Mouse (Mus musculus) lung, adult 18-20 months (tissue): ENCODE data around the gene Enox1.

Experiments used
- DNase-seq, 2 experiments: peaks; one replicate each; pipeline ENCODE4 v3.0.0; 2022; ENCODE audit warnings: mixed read lengths in 2 of 2

Gene Enox1

DNA sequence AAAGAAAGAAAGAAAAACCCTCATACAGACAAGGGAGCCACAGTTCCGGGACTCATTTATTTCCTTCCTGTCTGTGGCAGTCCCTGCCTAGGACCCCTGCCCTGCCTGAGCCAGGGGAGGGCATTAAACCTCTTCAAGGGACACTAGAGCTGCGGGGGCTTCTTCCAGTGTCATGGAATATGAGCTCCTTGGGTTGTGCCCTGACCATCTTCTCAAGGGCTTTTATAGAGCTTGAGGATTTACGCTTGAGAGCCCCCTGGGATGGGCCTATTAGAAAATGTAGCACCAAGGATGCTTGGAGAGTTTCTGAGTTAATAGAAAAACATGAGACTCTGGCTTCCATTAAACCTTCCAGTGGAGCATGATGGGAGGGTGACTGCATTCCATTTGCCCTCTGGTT, 39.7 kb downstream of the Enox1 start:
- DNase-seq: no peak

DNA sequence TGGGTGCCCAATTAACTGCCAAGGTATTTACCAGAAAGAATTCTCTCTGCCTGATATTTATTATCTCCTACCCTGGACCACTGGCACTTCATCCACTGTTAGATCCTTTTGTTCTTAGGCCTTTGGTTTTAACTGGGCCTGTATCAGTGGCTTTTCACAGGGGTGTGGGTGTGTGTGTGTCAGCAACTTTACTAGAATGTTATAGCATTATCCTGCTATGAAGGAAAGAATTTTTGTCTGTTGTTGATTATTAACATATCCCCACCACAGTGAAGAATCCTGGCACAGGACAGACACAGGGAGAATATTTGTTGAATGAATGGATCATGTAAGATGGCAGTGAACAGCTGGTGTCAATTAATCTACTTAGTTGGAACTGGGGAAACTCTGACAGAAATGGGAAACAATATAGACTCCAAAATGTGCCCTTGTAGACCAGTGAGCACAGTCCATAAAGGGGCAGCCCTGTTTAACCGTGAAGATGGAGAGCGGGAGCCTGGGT, 40.9 kb downstream of the Enox1 start:
- no peak for DNase-seq

DNA sequence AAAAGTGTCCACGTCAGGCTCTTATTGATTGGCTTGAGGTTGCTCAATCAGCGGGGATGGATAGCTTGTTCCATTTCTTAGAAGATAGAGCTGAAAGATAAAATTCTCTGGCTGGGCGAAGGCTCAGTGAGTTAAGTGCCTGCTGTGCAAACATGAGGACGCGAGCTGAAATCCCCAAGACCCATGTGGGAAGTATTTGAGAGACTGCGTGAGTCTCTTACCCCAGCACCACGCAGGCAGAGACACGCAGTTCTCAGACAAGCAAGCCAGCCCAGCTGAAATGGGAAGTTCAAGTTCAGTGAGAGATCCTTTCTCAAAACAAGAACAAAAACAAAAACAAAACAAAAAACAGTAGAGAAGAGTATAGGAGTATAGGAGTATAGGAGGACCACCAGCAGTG, 54.3 kb downstream of the Enox1 start:
- DNase-seq: no peak

DNA sequence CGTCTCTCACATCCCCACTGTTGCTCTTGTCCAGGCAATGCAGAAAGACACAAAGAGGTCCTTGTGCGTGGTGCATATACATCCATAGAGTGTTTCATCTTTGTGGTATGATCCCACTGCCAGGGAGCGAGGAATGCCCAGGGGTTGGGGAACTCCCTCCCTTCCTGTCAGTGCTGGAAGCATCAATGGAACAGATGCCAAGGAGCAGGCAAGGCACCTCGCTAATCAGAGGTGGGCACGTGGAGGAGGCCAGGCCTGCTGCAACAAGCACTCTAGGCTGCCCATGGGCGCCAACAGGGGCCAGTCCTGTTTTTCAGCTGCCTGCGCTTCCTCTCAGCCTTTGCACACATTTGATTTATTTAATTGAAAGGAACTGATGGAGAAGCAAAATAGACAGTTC, 56.6 kb downstream of the Enox1 start:
- DNase-seq: no peak

DNA sequence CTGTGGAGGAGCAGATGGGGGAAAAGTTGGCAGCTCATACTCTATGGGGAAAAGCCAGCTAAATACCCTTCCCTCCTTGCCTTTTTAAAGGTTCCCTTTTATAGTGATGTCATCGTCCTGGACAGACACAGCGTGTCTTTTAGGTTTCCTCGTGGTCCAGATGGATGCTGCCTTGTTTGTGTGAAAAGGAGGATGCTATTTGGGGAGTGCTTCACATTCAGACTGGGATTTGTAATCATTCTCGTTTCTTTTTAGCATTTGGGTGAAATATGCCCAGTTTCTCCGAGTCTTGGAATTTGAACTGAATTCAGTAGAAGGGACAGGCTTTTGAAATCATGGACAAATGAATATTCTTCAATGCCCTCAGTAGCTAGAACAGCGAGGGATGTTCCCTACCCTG, 58.3 kb downstream of the Enox1 start:
- no peak for DNase-seq

DNA sequence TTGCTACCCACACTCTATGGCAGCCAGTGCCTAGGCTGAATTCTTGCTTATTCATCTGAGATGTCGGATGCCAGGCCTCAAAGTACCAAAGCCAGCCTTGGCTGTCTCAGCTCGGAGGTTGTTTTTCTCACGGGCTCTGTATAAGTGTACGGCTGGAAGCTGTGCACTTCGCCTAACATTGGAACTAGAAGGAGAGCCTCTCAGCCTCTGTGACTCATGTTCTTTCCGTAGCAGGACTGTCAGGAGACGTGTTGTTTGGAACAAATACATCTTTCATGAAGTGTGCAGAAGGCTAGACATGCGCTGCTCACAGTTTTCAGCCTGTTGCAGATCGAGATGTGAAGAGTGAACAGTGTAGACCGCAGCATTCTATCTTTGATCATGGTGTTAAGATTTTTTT, 68.8 kb downstream of the Enox1 start:
- DNase-seq: no peak

DNA sequence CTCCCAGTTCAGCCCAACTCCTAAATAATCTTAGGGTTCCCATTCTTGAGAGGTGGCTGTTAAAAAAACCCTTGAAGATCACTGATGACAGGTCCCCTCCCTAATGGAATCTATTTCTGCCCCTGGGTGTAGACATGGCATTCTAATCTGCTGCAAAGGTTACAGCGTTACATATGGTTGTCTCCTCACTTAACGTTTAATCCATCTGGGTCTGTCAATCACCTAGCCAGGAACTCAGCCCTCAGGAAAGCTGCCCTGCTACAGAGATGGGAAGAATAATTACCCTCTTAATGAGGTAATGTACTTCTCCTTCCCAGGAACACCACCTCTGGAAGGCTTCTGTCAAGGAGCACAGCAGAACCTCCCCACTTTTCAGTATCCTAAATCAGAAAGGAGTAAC, 82.2 kb downstream of the Enox1 start:
- DNase-seq: no peak

DNA sequence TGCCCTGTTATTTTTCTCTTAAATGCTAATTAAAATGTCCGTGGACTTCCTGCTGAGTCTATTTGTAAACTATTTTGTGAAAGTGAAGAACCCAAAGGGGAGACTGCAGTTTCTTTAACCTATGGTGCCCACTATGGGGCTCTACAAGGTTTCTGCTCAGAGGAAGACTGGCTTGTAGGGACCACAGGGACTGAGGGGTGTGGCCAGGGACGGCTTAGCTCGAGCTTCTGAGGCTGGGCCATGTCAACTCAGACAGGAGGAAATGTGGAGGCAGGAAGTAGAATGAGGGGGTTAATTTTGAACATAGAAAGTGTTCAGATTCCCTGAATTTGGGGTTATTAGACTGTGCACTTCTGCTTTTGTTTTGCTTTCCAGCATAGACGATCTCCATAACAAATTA, 82.8 kb downstream of the Enox1 start:
- DNase-seq: no peak

DNA sequence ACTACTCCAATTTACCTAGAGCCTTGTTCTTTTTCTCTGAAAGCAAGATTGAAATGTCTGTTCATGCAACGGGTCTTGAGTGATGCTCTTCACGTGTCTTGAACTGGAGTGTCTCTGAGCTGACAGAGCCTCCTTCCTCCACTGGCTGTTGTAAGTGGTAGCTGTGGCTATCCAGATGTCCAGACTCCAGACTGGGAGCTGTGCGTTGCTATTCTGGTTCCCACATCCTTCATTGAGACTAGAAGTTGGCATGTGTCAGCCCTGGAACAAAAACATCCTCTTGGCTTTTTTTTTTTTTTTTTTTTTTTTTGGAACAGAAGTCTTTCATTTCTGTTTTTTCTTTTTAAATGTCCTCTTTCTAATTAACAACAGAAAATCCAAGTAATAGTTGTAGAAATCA, 90.4 kb downstream of the Enox1 start:
- DNase-seq: no peak

DNA sequence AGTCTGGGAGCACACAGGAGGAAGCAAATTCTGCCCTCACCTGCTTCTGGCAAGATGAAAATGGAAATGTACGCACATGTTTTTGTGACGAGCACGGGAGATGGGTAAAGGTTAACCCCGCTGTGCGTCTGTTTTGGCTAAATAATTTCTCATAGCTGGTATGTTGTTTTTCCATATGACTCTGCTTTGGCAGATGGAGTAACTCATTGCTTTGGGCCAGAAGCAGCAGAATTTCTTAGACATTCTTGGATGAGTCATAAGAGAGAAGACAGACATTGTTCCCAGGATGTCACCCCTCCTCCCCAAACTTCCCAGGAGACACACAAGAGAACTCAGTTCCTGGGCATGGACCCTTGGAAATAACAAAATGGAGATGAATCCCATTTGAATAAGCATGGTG, 91.9 kb downstream of the Enox1 start:
- DNase-seq: no peak

DNA sequence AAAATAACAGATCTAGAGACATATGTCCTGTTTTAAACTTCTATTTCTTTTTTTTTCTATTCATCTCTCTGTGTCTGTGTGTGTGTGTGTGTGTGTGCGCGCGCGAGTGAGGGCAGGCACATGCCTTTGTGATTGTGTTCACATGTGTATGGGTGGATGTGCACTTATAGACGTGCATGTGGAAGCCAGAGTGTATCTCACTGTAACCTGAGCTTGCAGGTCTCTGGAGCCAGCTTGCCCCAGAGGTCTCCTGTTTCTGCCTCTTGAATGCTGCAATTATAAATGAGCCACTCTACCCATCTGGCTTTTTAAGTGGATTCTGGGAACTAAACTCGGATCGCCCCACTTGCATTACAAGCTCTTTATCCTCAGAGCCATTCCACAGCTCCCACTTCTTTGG, 92.4 kb downstream of the Enox1 start:
- no peak for DNase-seq

DNA sequence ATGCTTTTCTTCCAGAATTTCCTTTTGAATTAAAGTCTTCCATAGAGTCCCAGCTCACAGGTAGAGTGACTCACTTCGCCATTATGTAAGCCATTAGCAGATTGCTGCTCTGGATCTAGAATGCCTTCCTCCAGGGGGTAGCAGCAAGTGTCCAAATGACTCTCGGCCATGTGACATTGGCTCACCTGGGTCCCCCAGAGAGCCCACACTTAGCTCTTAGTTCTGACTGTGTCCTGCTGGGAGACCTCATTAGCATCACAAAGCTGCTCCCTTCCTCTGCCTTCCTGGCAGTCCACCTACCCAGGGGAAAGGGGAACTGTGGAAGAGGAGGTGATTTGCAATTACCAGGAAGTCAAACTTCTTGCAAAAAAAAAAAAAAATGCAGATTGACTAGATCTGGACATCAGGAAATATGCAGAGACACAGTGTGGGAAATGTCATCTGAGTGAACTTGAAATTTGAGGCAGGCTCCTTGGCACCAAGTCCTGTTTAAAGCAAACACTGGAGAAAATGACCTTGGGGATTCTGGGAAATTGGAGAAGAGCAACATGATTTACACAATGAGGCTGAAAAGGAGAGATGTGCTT, 94.2 kb downstream of the Enox1 start:
- no peak for DNase-seq

DNA sequence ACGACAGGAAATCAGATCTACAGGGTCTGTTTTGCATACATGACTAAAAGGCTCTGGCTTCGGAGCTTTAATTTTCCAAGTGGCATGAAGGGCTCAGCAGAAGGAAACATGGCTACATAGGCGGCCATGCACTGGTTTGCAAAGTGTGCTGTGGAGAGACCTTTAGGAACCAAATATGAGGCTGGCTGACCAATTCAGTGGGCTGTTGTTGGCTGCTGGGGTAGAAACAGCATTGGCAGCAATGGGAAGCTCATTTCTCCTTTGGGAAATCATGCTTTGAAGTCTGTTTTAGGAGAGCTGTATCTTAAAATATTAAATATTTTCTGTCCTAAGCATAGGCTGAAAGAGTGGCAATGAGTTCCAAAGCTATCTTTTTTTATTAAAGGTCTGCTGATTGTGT, 98.6 kb downstream of the Enox1 start:
- DNase-seq: no peak

DNA sequence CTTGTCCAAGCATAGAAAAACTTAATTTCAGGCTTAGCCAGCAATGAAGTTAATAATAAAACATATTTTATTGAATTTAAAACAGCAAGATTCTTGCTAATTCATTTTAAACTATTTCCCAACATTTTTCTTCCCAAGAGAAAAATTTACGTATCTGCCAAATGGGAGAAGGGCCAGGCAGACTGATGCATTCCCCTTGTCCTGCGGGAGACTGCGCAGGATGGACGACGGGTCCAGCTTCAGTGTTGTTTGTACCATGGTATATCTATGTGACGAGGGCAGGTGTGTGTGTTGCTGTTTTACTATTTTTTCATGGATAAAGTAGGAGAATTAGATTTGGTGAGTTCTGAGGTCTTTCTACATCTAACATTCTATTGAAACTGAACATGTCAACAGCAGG, 99.1 kb downstream of the Enox1 start:
- DNase-seq: no peak

DNA sequence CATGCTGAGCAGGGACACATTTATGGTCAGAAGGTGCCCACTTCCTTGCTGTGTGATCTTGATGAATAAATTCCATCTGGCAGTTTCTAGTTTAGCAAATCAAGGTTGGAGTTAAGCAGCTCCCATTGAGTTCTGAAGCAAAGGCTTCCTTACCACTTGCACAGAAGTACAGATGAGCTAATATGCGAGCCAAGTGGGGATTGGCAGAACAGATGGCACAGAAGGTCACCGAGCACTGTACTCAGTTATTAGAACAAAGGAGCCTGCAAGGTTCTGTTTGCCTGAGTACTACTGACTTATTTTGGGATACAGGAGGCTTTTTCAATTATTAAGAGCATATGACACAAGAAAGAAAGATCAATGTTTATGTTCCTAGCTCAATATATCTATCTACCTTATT, 100.4 kb downstream of the Enox1 start:
- no peak for DNase-seq

DNA sequence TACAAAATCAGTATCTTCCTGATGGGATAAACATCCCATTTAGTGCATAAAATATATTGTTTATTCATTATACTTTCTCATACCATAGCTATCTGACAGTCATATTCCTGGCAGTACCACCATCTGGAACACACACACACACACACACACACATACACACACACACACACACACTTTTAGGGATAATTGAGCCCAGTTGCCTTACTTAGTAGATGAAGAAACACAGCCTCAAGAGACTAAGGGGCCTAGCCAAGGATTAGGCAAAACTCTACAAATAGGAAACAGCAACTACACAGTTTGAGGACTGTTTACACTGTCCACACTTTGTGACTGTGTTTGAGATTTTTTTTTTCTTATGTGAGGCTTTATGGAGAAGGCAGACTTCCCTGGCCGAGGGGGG, 100.9 kb downstream of the Enox1 start:
- no peak for DNase-seq

DNA sequence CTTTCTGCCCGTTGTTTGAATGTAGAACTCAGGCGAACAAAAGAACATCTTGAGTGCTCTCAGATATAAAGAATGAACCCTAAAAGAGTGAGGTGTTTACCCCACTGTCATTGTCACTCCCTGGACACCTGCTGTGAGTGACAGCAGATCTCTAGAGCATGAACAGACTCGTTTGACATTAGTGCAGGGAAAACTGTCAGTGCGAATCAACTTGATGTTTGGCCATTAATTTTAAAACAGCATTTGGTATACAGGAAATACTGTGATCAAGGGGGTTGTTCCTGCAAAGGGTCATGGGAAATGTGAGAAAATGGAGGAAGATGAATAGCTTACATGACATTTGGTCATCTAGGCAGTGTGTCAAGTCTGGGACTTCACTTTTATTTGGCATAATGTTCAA, 101.6 kb downstream of the Enox1 start:
- DNase-seq: no peak

DNA sequence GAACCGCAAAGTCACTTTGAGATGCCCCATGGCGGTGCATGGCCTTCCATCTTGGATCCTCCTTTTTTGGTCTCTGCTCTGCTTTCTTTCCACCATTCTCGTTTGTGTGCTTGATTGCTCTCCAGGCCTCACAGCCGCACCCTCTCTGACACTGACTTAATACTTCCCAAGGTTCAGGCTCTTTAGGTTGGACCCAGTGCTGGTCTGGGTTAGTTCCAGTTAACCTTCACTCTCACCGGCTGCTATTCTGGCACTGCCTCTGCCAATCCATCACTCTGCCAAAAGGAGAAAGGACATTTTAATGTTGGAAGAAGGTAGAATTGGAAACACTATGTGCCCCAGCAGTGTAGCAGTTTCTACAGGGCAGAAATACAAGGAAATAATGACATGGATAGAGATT, 103.1 kb downstream of the Enox1 start:
- DNase-seq: no peak

DNA sequence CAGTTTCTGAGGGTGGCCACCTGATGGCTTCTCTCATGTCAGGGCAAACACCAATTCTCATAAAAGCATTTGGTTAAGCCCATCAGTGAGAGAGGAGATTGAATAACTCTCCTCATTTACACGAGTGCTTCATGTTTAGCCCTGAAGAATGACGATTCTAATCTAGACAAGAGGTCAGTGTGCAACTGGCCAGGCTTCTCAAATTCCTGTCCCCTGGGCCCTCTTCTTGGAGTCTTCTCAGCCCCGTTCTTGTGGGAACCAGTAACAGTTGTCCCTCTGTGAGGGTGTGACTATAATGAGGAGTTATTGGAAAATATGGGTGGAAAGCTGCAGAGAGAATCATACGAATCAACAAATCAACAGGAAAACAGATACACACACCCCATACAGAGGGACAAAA, 103.5 kb downstream of the Enox1 start:
- DNase-seq: no peak

DNA sequence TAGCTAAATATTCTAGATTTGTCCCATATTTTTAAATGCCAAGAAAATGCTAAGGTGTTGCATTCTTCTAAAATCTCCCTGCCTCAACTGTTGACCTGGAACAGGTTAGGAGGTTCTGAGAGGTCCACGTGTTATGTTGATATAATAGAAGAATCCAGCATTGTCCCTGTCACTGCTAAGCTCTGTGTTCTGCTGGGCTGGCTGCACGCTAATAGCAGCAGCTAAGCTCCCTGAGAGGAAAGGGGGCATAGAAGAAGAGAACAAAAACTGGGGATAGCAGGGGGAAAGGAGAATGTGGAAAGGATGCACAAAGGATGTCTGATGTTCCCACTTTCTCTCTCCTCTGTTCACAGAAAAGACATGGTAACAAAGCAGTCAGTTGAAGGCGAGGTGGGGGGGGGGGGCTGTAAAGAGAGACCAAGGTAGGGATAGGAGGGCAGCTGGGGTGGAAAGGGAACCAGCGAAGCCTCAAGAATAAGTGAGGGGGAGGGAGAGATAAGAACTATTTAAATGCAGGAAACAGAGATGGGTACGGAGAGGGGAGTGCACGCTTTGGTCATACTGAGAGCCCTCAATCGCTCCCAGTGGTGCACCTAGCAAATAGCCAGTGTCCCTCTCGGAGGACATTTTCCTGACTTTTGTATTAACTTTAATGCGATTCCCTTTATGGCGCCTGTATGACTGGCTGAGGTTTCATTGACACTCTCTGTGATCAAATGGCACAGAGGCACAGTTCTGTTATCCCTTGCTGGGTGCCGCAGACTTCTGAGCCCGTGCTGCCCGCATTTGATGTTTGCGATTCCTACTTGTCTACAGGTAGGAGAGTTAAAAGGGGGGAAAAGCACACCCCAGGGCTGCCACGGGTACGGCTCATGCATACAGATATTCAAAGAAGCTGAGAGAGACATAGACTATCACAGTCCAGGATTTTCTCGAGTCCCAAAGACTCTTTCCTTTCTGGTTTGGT, 110.5 kb downstream of the Enox1 start:
- no peak for DNase-seq

DNA sequence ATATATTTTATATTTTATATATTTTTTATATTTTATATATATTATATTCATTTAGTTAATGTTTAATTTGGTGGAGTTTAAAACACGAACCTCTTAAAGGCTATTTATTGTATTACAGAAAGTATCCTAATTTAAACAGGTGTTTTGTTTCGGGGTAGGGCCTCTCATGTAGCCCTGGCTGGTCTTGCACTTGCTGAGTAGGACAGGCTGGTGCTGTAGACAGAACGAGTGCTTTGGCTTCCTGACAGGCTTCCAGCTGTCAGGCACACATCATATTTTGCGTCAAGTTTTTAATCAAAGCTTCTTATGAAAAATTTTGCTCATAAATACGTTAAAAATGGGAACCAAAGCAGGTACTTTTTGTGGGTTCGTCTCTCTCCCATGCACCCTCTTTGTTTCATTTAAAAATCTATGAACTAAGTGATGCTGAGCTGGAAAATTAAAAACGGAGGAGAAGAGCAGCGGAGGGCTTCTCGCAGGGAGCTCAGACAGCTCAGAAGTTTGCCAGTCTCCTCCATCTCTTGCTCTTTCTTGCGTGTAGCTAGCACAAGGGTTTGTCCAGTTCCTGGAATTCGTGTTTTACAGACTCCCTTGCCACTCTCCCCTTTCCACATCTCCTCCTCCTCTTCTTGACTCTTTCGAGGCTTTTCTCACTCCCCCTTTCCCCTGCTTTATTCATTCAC, 115.8 kb downstream of the Enox1 start:
- DNase-seq: no peak

DNA sequence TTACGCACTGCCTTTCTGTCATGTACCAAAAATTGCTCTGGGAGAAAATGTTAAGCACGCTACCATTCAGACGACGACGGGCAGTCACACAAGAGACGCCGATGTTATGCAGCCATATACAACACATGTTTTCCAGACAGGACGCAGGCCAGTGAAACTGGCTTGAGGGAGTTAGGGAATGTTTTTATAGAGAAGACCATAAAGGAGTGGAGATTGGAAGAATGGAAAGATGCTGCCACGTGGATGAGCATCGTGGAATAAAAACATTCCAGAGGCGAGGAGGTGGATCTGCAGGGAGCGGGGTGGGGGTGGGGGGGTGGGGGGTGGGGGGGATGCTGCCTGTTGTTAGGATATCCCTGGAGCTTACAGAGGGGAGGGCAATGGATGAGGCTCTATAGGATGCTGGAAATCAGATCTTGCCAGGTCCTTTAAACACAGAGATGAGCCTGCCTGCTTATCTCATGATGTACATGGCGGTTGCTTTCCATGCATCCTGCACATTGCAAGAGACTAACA, 116.4 kb downstream of the Enox1 start:
- no peak for DNase-seq

DNA sequence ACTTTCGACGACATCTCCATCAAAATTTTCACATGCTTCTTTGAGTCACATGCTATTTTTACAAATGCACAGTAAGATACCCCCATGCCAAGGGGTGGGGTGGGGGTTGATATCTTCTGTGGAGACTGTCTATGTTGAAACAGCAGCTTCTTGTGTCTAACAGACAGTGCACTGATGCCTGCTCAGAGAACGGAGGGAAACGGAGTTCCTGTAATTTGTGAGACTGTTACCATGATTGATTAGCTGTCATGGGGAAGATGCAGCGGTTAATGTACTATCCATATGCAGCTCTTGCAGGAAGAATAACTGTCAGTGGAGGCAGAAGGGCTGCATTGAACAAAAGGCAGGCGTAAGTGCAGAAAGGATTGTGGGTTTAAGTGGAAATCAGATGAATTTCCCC, 117.2 kb downstream of the Enox1 start:
- no peak for DNase-seq

DNA sequence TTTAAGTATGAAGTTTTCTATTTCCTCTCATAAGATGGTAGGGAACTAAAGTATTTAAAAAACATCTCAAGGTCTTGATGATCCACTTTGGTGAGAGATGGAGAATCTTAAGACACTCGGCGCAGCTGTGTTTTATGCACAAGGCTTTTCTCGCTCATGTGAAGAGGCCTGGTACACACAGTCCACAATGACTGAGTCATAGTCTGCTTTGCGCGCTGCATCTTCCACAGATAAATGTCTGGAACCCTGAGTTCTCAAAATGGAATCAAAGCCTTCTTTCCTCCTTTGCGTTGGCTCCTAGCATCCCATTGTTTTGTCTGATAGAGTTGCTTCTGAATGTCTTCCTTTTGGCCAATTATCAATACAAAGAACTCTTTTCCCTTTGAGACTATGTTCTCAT, 119.0 kb downstream of the Enox1 start:
- no peak for DNase-seq
